Mouse (Mus musculus) heart, adult 2 months (tissue): ENCODE data around the gene Cyp4a14. TPM values are rescaled to one million over a fixed set of nuclear protein-coding genes. Genes with fewer than 3 reads are reported as not detected.
"Not testable (repeated sequence)": the region's sequence is repeated elsewhere in the genome, so short reads cannot be mapped to it uniquely, and the experiment has no call there.

ENCODE experiments used
- DNase-seq, 2 experiments: peaks; one replicate each; pipeline ENCODE4 v3.0.0; 2021
- H3K27ac ChIP-seq: fragments of 200-600 bp; 2 replicates; pipeline ENCODE4 v1.8.1; 2022
- H3K27me3 ChIP-seq: fragments of 200-500 bp; 2 replicates; pipeline ENCODE4 v1.6.1; 2012; ENCODE audit warnings: mild to moderate bottlenecking, low read length, inconsistent platforms, mixed read lengths; ENCODE audit not compliant: control insufficient read depth, insufficient read depth
- H3K36me3 ChIP-seq: fragments of 200-500 bp; 2 replicates; pipeline ENCODE4 v1.6.1; 2012; ENCODE audit warnings: low read length, inconsistent platforms; ENCODE audit not compliant: control insufficient read depth, insufficient read depth
- H3K4me1 ChIP-seq: fragments of 200-500 bp; 2 replicates; pipeline ENCODE4 v1.6.1; 2011; ENCODE audit warnings: low read length; ENCODE audit not compliant: control insufficient read depth, insufficient read depth
- H3K4me3 ChIP-seq: fragments of 200-600 bp; 2 replicates; pipeline ENCODE4 v1.8.1; 2022
- H3K79me2 ChIP-seq: fragments of 200-500 bp; replicated peaks from 2 replicates; pipeline ENCODE4 v1.6.1; 2012; ENCODE audit warnings: mild to moderate bottlenecking, inconsistent platforms, low read length, moderate library complexity, mixed read lengths; ENCODE audit not compliant: control insufficient read depth, insufficient read depth
- H3K9ac ChIP-seq: fragments of 200-500 bp; 2 replicates; pipeline ENCODE4 v1.6.1; 2012; ENCODE audit warnings: low read depth, mild to moderate bottlenecking, control low read depth, inconsistent platforms, low read length, mixed read lengths
- CTCF ChIP-seq: fragments of 200-600 bp; IDR thresholded peaks from 2 replicates; pipeline ENCODE4 v1.8.1; 2022; ENCODE audit warnings: antibody characterized with exemption, mild to moderate bottlenecking, moderate library complexity
- EP300 ChIP-seq: fragments of 200-500 bp; IDR thresholded peaks from 2 replicates; pipeline ENCODE4 v1.6.1; 2011; ENCODE audit warnings: low read depth, low read length, control low read depth; ENCODE audit not compliant: insufficient read depth
- POLR2A ChIP-seq: fragments of 200-500 bp; IDR thresholded peaks from 2 replicates; pipeline ENCODE4 v1.6.1; 2011; ENCODE audit warnings: mild to moderate bottlenecking, low read depth, low read length, control low read depth; ENCODE audit not compliant: insufficient read depth
- WGBS: fragments of 180-500 bp; shearing (Covaris S2); methylation state at CpG from one replicate; pipeline ENCODE4 v1.1.7; 2018; 5-methylcytosine and 5-hydroxymethylcytosine counted together
- intact Hi-C: fragments of 180-260 bp; cut with DNase I; formaldehyde crosslinking; loops from one replicate; pipeline ENCODE4 v1.15.1; 2025
- polyA plus RNA-seq: library from polyadenylated mRNA; depleted of rRNA; stranded (reverse); fragments of >200 nt; gene quantifications from 2 replicates; pipeline ENCODE4 v1.2.3, GENCODE M21; 2012; rRNA removed
- total RNA-seq, 2 experiments: library from RNA; stranded (reverse); gene quantifications; 2 replicates each; pipeline ENCODE4 v1.2.3; 2021

Cyp4a14 gene
- total and polyA plus RNA-seq, 3 experiments = not detected

GRCm38 (mm10) chr4:115497466-115497865, 1.5 kb upstream of the Cyp4a14 start:
- DNase-seq = no peak
- WGBS = 73% methylated on average over 3 of the region's 3 CpGs
- Histone ChIP-seq H3K36me3 (no peaks in the 10 kb centered on the region), H3K9ac (no peak overlapping the region), H3K27ac (no peak overlapping the region), H3K79me2 (no peaks in the 10 kb centered on the region), H3K4me1 (no peaks in the 10 kb centered on the region), H3K27me3 (no peaks in the 10 kb centered on the region), H3K4me3 (no peak overlapping the region)
- intact Hi-C loops = no loop called here
- TF ChIP-seq EP300 (no peak), POLR2A (no peak), CTCF (no peak)

- Histone ChIP-seq H3K36me3 (no peaks in the 10 kb centered on the region), H3K4me3 (no peak overlapping the region), H3K9ac (no peak overlapping the region), H3K27ac (no peak overlapping the region), H3K79me2 (no peaks in the 10 kb centered on the region), H3K4me1 (no peaks in the 10 kb centered on the region), H3K27me3 (no peaks in the 10 kb centered on the region)
- WGBS = 45% methylated on average over 6 of the region's 6 CpGs
- TF ChIP-seq CTCF = no peak
- no peak for TF ChIP-seq EP300
- no peak for TF ChIP-seq POLR2A
- DNase-seq = no peak
- intact Hi-C loops = loop anchor here (5.0 kb wide), 1 partner anchor 166 kb away; the partner anchor contains the start of gene Cyp4b1
These were observed 14.8 kb downstream of the Cyp4a14 start for GRCm38 (mm10) chr4:115481006-115481652.

- H3K36me3 ChIP-seq, H3K9ac ChIP-seq, H3K27me3 ChIP-seq, H3K27ac ChIP-seq, H3K4me1 ChIP-seq, H3K4me3 ChIP-seq, H3K79me2 ChIP-seq: not testable (repeated sequence)
- peak; percentile 40 to 50 for DNase-seq
- peak; percentile 69 for TF ChIP-seq CTCF
- intact Hi-C loops = loop anchor here (2.0 kb wide), 1 partner anchor 71 kb away; no protein-coding TSS in a partner anchor
These were observed 19.9 kb downstream of the Cyp4a14 start for GRCm38 (mm10) chr4:115476051-115476450.

- DNase-seq, intact Hi-C loops, H3K79me2 ChIP-seq: not testable (repeated sequence)
These were observed 22.4 kb downstream of the Cyp4a14 start for GRCm38 (mm10) chr4:115473585-115473984.

GRCm38 (mm10) chr4:115452304-115452703, 43.6 kb downstream of the Cyp4a14 start, which contains the start of gene Cyp4a30b:
TSS of gene Cyp4a30b (plus strand) at chr4:115452604.
- Histone ChIP-seq H3K27me3 (no peaks in the 10 kb centered on the region), H3K36me3 (no peaks in the 10 kb centered on the region), H3K9ac (no peak within 1 kb of the TSS), H3K27ac (no peak within 1 kb of the TSS), H3K4me1 (no peaks in the 10 kb centered on the region), H3K79me2 (no peaks in the 10 kb centered on the region), H3K4me3 (no peak within 1 kb of the TSS)
- TF ChIP-seq POLR2A (no peak), CTCF (no peak), EP300 (no peak)
- no peak for DNase-seq
- WGBS = 69% methylated on average over 3 of the region's 3 CpGs
- intact Hi-C loops = no loop called here

More at GRCm38 (mm10) chr4:115473585-115473984, 22.4 kb downstream of the Cyp4a14 start:
- not testable (repeated sequence) for H3K27me3 ChIP-seq, H3K4me1 ChIP-seq, H3K27ac ChIP-seq, H3K36me3 ChIP-seq, H3K4me3 ChIP-seq, H3K9ac ChIP-seq
- WGBS = 46% methylated on average over 3 of the region's 3 CpGs

- WGBS = 48% methylated on average over 3 of the region's 3 CpGs
- Histone ChIP-seq H3K4me1 (no peaks in the 10 kb centered on the region), H3K9ac (no peak overlapping the region), H3K27ac (no peak overlapping the region), H3K79me2 (no peaks in the 10 kb centered on the region), H3K36me3 (no peaks in the 10 kb centered on the region), H3K27me3 (no peaks in the 10 kb centered on the region), H3K4me3 (no peak overlapping the region)
- no peak for TF ChIP-seq CTCF
- TF ChIP-seq EP300 = no peak
- no peak for TF ChIP-seq POLR2A
- DNase-seq = no peak
- intact Hi-C loops = no loop called here
These were observed 45.3 kb downstream of the Cyp4a14 start for GRCm38 (mm10) chr4:115450577-115451137.

Other genes starting within 250 kb of the Cyp4a14 start
- not detected for gene Cyp4a12a, start 197.1 kb downstream of the Cyp4a14 start, total RNA-seq
- gene Cyp4a12a, start 197.1 kb downstream of the Cyp4a14 start, polyA plus RNA-seq = not detected in 2 replicates
- gene Cyp4a12b, start 84.5 kb downstream of the Cyp4a14 start, total RNA-seq = not detected
- gene Cyp4a12b, start 84.5 kb downstream of the Cyp4a14 start, polyA plus RNA-seq = 2.1 TPM in 1 of 2 replicates, not detected in the other
- gene Cyp4a30b, start 43.5 kb downstream of the Cyp4a14 start, total RNA-seq = not detected
- gene Cyp4a30b, start 43.5 kb downstream of the Cyp4a14 start, polyA plus RNA-seq = not detected in 2 replicates
- under 1 TPM in 1 of 2 experiments, not detected in 1; 0.21 TPM for gene Cyp4a10, start 22.1 kb upstream of the Cyp4a14 start, total RNA-seq
- 0.41 TPM in 1 of 2 replicates, not detected in the other for gene Cyp4a10, start 22.1 kb upstream of the Cyp4a14 start, polyA plus RNA-seq
- gene Cyp4a31, start 67.5 kb upstream of the Cyp4a14 start, total RNA-seq = not detected
- gene Cyp4a31, start 67.5 kb upstream of the Cyp4a14 start, polyA plus RNA-seq = not detected in 2 replicates
- gene Cyp4a32, start 104.8 kb upstream of the Cyp4a14 start, total RNA-seq = not detected
- not detected in 2 replicates for gene Cyp4a32, start 104.8 kb upstream of the Cyp4a14 start, polyA plus RNA-seq
- gene Cyp4b1, start 151.6 kb upstream of the Cyp4a14 start, total RNA-seq = 10 to 100 TPM; 28.3 to 29.2 TPM
- gene Cyp4b1, start 151.6 kb upstream of the Cyp4a14 start, polyA plus RNA-seq = 56.5 and 61.1 TPM in 2 replicates
- gene Efcab14, start 241.6 kb upstream of the Cyp4a14 start, total RNA-seq = 10 to 100 TPM; 38.7 to 40.1 TPM
- gene Efcab14, start 241.6 kb upstream of the Cyp4a14 start, polyA plus RNA-seq = 20.4 and 34.4 TPM in 2 replicates